Mouse (Mus musculus): ENCODE results near the gene Cwf19l2. TPM values are rescaled to one million over a fixed set of nuclear protein-coding genes. Genes with fewer than 3 reads are reported as not detected.
"Not testable (repeated sequence)": the region's sequence is repeated elsewhere in the genome, so short reads cannot be mapped to it uniquely, and the experiment has no call there.

Cwf19l2 gene
- total RNA-seq (2021), result 10 to 100 TPM; 16.9 to 19.2 TPM
- long read RNA-seq, experiment 1, full-length matches to known transcripts, result 17 of 21 reads
- long read RNA-seq, experiment 1, partial matches to known transcripts, result 0 of 21 reads
- long read RNA-seq, experiment 1, other reads (novel, unspliced or antisense), result 4 of 21 reads
- long read RNA-seq, experiment 2, full-length matches to known transcripts, result 13 of 19 reads
- long read RNA-seq, experiment 2, partial matches to known transcripts, result 2 of 19 reads
- long read RNA-seq, experiment 2, other reads (novel, unspliced or antisense), result 4 of 19 reads

DNA sequence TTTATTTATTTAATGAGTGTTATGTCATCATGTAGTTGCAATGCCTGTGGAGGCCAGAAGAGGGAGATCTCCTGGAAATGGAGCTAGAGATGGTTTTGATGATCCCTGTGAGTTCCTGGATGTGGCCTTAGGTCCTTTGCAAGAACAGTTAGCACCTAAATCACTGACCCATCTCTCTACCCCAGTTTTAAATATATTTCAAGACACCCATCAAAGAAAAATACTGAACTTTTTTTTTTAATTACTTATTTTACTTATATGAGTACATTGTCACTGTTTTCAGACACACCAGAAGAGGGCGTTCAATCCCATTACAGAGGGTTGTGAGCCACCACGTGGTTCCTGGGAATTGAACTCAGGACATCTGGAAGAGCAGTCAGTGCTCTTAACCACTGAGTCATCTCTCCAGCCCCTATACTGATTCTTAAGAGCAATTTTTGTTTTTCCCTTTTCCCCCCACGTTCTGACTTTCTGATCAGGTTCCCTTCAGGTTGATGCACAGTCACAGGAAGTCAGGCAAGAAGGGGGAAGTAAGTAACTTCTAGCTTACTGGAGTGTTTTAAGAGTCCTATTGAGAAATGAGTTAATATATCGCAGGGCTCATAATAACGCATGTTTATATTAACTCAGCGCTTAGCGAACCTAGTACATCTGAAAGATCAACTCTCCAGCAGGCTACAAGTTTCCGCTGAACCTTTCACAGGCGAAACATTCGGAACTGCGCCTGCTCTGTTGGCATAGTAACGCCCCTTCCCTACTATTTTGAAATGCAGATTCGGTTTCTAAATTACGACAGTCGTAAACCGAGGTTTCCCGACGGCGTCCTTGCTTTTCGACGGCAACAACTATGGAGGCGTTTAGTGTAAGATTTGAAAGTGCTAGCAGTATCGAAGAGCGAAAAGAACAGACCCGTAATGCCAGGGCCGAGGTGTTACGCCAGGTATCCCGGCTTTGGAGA lies at the start of gene Cwf19l2:
Gene Cwf19l2 (plus strand): TSS at position 342 of the 958 bp plus-strand sequence.
- peak; percentile 72 to 96 for DNase-seq (ENCODE audit: low spot score in 2 of 2)

- DNase-seq (ENCODE audit: low spot score in 2 of 2), result not testable (repeated sequence)
Observed at GRCm38 (mm10) chr9:3376323-3376722, 27.1 kb upstream of the Cwf19l2 start.

DNA sequence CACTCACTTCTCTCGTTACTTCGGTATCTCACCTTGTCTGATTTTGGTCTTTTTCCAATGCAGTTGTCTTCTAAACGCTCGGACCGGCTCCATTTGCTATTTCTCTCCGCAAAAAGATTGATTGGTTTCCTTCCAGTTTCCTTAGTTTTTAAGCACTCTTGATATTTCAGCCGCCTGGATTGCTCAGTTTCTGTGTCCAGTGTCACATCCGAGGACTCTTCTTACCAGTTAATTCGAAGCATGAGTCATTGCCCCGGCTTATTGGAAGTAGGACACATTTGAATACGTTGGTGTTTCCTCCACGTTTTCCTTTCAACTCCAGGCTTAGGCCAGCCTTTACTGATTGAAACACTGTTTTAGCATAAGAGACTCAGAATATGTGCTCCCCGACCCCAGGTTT lies 980 bp downstream of the Cwf19l2 start:
- peak; percentile 34 to 35 for DNase-seq (ENCODE audit: low spot score in 2 of 2)

DNA sequence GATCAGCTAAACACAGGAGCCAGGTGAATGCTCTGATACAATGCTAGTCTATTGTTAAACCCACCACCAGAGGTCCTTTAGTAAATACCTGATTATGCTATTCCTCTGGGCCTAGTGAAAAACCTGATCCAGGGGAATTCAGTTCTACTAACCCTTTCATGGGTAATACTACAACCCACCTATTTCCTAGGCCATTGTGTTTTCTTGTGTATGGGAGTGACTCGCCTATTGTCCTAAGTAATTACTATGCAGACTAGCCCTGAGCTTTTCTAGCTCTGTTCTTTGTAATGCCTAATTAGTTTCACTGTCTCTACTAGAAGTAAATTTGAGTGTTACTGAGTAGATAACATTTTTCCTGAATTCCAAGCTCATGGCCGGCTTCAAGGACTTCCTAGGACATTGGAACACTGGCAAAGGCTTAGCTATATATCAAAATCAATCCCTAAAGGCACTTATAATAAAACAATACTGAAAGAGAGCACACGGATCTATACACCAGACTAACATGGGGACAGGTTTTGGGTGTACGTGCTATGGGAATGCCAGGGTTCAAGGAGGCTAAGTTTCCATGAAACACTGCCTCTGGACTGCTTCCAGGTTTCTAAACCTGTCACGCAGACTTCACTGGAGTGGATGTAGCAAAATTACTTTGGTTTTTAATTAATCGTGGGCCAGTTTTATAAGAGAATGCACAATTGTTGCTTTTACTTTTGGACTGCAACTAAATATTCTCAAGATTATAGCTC lies 36.3 kb downstream of the Cwf19l2 start:
- not testable (repeated sequence) for DNase-seq (ENCODE audit: low spot score in 2 of 2)

- no peak for DNase-seq (ENCODE audit: low spot score in 2 of 2)
Observed at GRCm38 (mm10) chr9:3471897-3472296, 68.5 kb downstream of the Cwf19l2 start.

DNA sequence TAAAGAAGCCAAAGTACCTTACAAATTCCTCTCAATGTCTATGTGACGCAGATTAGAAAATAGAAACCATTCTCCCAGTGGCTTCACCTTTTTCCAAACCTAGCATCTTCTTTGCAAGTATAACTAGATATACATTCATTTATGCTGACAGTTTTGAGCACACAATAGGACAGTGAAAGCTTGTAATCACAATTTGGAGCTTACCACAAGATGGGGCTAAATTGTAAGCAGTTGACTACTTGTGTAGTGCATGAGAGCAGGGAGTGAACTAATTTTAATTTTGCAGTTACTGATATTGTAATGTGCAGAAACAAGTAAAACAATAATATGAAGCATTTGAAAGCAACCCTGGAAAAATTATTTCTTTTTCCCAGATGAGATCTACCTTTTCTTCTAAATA lies 115.3 kb downstream of the Cwf19l2 start:
- DNase-seq (ENCODE audit: low spot score in 2 of 2), result peak in 1 of 2 experiments; percentile 51

DNA sequence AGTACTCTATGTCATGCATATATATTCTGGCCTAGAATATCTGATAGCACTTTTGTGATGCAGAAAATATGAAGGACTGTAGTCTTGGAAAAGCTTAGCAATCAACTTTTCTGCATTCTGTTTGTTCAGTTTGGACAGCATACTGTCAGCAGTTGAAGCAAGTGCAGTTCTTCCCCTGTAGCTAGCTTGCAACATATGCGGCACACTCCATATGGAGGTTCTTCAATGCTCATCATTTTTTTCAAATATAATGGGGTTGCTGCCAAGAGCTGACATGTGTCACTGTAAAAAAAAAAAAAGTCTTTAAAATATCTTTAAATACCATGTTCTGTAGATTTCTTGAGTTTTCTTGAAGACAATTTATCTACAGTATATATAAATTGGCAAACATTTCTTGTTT lies 115.8 kb downstream of the Cwf19l2 start:
- DNase-seq (ENCODE audit: low spot score in 2 of 2), result peak in 1 of 2 experiments; percentile 28

GRCm38 (mm10) chr9:3521031-3521430 lies 117.6 kb downstream of the Cwf19l2 start:
- no peak for DNase-seq (ENCODE audit: low spot score in 2 of 2)

Other genes with a start within 250 kb of the Cwf19l2 start
- gene Alkbh8, start 68.5 kb upstream of the Cwf19l2 start, total RNA-seq (2021), result 10 to 100 TPM; 40.2 to 44.1 TPM
- gene Gucy1a2, start 129.2 kb downstream of the Cwf19l2 start, total RNA-seq (2021), result 10 to 100 TPM; 65.7 to 75.6 TPM

Data from layer of hippocampus, postnatal 14 days (tissue).